Mouse (Mus musculus): ENCODE results near the gene Klk10.
A peak's percentile ranks its signal among the peaks of the same experiment; 100 is the strongest.

The Klk10 gene

GRCm38 (mm10) chr7:43780746-43781145 is at the start of gene Klk10:
Klk10 (plus strand) TSS chr7:43781035.
- DNase-seq: no peak

- peak; percentile 43 to 44 for DNase-seq
Measured at GRCm38 (mm10) chr7:43747788-43748187, 33.0 kb upstream of the Klk10 start.

- DNase-seq: no peak
Measured at GRCm38 (mm10) chr7:43752806-43753205, 28.0 kb upstream of the Klk10 start.

GRCm38 (mm10) chr7:43766484-43766883 is 14.4 kb upstream of the Klk10 start:
- no peak for DNase-seq

- DNase-seq: no peak
Measured at GRCm38 (mm10) chr7:43768597-43768996, 12.2 kb upstream of the Klk10 start, which contains the start of gene Klk12. Klk12 (plus strand) TSS chr7:43768897.

GRCm38 (mm10) chr7:43769636-43770035 is 11.2 kb upstream of the Klk10 start:
- no peak for DNase-seq

GRCm38 (mm10) chr7:43770701-43771100 is 10.1 kb upstream of the Klk10 start:
- no peak for DNase-seq

GRCm38 (mm10) chr7:43771916-43772315 is 8.9 kb upstream of the Klk10 start:
- no peak for DNase-seq

GRCm38 (mm10) chr7:43772901-43773300 is 7.9 kb upstream of the Klk10 start:
- no peak for DNase-seq

- DNase-seq: no peak
Measured at GRCm38 (mm10) chr7:43774364-43774763, 6.5 kb upstream of the Klk10 start, which contains the start of gene Klk11. Klk11 (plus strand) TSS chr7:43774604.

GRCm38 (mm10) chr7:43774802-43775201 is 6.0 kb upstream of the Klk10 start:
- no peak for DNase-seq

GRCm38 (mm10) chr7:43775311-43776057 is 5.4 kb upstream of the Klk10 start:
- no peak for DNase-seq

GRCm38 (mm10) chr7:43776506-43776905 is 4.3 kb upstream of the Klk10 start:
- DNase-seq: no peak

GRCm38 (mm10) chr7:43777423-43777822 is 3.4 kb upstream of the Klk10 start:
- DNase-seq: no peak

- DNase-seq: no peak
Measured at GRCm38 (mm10) chr7:43778176-43778970, 2.5 kb upstream of the Klk10 start.

GRCm38 (mm10) chr7:43780241-43780640 is 594 bp upstream of the Klk10 start:
- DNase-seq: no peak

- no peak for DNase-seq
Measured at GRCm38 (mm10) chr7:43781541-43781940, 706 bp downstream of the Klk10 start.

GRCm38 (mm10) chr7:43782275-43783265 is 1.7 kb downstream of the Klk10 start:
- DNase-seq: peak; percentile 73 to 88

GRCm38 (mm10) chr7:43785286-43785685 is 4.5 kb downstream of the Klk10 start:
- peak in 1 of 2 experiments; percentile 23 for DNase-seq

- no peak for DNase-seq
Measured at GRCm38 (mm10) chr7:43788096-43788495, 7.3 kb downstream of the Klk10 start.

GRCm38 (mm10) chr7:43789295-43789694 is 8.5 kb downstream of the Klk10 start:
- no peak for DNase-seq

- DNase-seq: no peak
Measured at GRCm38 (mm10) chr7:43791591-43791990, 10.8 kb downstream of the Klk10 start, which contains the start of gene Klk9. Klk9 (plus strand) TSS chr7:43791891.

- no peak for DNase-seq
Measured at GRCm38 (mm10) chr7:43796355-43796754, 15.5 kb downstream of the Klk10 start.
